Mouse (Mus musculus): ENCODE measurements around the gene Cygb.

DNA sequence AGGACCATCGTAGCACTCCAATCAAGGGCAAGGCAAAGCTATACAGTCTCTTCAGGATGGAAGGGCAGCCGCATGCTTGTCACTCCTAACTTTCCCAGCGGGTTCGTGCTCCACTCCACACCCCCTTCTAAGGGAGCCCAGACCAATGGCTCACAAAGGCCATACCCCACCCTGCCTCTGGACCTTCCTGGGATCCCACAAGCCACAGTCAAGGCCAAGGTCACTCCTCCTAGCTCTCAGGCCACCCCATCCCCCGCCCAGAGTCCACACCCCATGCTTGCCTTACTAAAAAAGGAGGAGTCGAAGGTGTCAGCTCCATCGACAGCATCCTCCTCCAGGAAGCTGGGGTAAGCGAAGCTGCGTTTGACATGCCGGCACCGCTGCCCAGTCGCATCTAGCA lies 50.0 kb downstream of the Cygb start:
- no peak for TF ChIP-seq POLR2A (IDR thresholded peaks at IDR 0.05; ENCODE audit: insufficient read length, low read depth)
- no peak for TF ChIP-seq SRF (IDR thresholded peaks at IDR 0.05; ENCODE audit: control insufficient read depth, insufficient read length, low read depth)
- TF ChIP-seq REST (IDR thresholded peaks at IDR 0.05; ENCODE audit: insufficient read depth, insufficient read length), result no peak
- no peak for TF ChIP-seq MYOG (IDR thresholded peaks at IDR 0.05; ENCODE audit: control insufficient read depth in 1 of 3, insufficient read depth in 1 of 3, insufficient read length in 2 of 3, low read depth in 2 of 3)
- TF ChIP-seq USF1 (IDR thresholded peaks at IDR 0.05; ENCODE audit: low read depth), result no peak
- TF ChIP-seq CEBPB (IDR thresholded peaks at IDR 0.05; ENCODE audit: insufficient read depth, poor library complexity, severe bottlenecking), result no peak
- no peak for TF ChIP-seq POLR2AphosphoS2 (IDR thresholded peaks at IDR 0.05; ENCODE audit: insufficient read length, low read depth)
- no peak for TF ChIP-seq TCF12 (IDR thresholded peaks at IDR 0.05; ENCODE audit: insufficient read depth, poor library complexity, severe bottlenecking)
